Mouse (Mus musculus) macrophage (primary cell): ENCODE measurements around the gene Mcidas. TPM values are rescaled to one million over a fixed set of nuclear protein-coding genes. Genes with fewer than 3 reads are reported as not detected.
"Not testable (repeated sequence)": the region's sequence is repeated elsewhere in the genome, so short reads cannot be mapped to it uniquely, and the experiment has no call there.

Experiments
- H3K27ac ChIP-seq: fragments of 350-480 bp; formaldehyde crosslinking; 2 replicates; pipeline ENCODE4 v1.9.0; 2021
- H3K36me3 ChIP-seq: fragments of 350-480 bp; formaldehyde crosslinking; 2 replicates; pipeline ENCODE4 v1.9.0; 2021; ENCODE audit errors: inconsistent target
- H3K4me3 ChIP-seq: fragments of 350-480 bp; formaldehyde crosslinking; 2 replicates; pipeline ENCODE4 v1.9.0; 2021; ENCODE audit errors: inconsistent target
- H3K79me2 ChIP-seq: fragments of 350-480 bp; formaldehyde crosslinking; 2 replicates; pipeline ENCODE4 v1.9.0; 2021; ENCODE audit errors: inconsistent target
- WGBS: methylation state at CpG from one replicate; pipeline ENCODE4 v1.1.7; 2026; ENCODE audit warnings: inconsistent platforms; ENCODE audit not compliant: missing documents; 5-methylcytosine and 5-hydroxymethylcytosine counted together
- polyA plus RNA-seq: library from polyadenylated mRNA; stranded (reverse); fragments of 250-400 nt; gene quantifications from 3 replicates; pipeline ENCODE4 v1.2.4, GENCODE M21; 2018; ENCODE audit warnings: inconsistent platforms

Gene Mcidas
- polyA plus RNA-seq, 1 experiment from 2014 or later = not detected

DNA sequence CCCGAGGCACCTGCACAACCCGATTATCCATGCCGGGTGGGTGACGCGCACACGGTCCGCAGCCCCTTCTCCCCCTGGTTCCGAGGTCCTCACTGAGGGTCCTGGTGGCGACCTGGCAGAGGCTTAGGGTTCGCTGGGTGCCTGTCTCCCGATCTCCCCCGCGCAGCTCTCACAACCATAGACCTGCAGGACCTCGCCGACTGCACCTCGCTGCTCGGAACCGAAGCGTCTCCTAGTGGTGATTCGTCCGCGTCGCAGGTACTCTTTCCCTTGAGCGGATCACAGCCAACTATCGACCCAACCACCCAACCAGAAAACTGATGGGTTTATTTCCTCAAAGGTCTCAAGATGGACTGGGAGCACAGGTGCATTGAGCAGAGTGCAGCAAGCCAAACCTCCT is 546 bp downstream of the Mcidas start:
- Histone ChIP-seq H3K79me2 (no peaks in the 10 kb centered on the region), H3K27ac (no peak overlapping the region), H3K36me3 (no peaks in the 10 kb centered on the region), H3K4me3 (no peak overlapping the region)
- WGBS = 3% methylated on average over 15 of the region's 25 CpGs

DNA sequence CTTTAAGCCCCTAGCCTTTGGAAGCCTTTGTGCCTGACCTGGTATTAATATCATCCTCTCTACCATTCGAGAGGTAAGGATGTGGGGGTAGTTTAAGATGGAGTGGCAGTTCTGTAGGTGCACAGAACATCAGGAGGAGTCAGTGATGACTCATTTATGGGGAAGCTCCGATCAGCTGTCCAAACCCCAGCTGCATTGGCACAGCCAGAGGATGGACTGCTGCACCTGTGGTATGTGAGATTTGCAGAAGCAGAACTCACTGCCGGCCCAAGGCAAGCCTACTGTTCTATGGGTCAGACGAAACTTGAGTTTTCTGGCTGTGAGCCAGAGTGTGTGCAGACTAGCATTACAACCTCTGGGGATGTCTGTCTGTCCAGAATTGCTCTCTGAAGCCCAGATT is 2.8 kb downstream of the Mcidas start:
- H3K4me3 ChIP-seq = no peak overlapping the region
- H3K36me3 ChIP-seq = no peaks in the 10 kb centered on the region
- no peak overlapping the region for H3K27ac ChIP-seq
- WGBS = 37% methylated on average over 4 of the region's 4 CpGs
- H3K79me2 ChIP-seq = no peaks in the 10 kb centered on the region

DNA sequence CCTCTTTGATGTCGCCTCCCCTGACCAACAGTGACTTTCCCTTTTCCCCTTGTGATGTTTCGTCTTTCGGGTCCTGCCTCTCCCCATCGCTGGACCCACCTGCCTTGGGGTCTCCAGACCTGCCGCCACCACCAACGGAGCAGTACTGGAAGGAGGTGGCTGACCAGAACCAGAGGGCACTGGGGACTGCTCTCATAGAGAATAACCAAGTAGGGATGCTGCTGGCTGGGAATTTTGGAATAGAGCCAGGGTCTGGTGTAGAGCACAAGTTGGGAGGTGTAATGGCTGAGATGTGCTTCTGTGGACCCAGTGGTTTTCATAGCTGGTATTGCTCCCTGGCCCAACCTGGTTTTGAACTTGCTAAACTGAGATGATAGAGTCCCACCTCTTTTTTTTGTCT is 3.7 kb downstream of the Mcidas start:
- Histone ChIP-seq H3K36me3 (no peaks in the 10 kb centered on the region), H3K79me2 (no peaks in the 10 kb centered on the region), H3K4me3 (no peak overlapping the region), H3K27ac (no peak overlapping the region)
- WGBS = 75% methylated on average over 6 of the region's 6 CpGs

DNA sequence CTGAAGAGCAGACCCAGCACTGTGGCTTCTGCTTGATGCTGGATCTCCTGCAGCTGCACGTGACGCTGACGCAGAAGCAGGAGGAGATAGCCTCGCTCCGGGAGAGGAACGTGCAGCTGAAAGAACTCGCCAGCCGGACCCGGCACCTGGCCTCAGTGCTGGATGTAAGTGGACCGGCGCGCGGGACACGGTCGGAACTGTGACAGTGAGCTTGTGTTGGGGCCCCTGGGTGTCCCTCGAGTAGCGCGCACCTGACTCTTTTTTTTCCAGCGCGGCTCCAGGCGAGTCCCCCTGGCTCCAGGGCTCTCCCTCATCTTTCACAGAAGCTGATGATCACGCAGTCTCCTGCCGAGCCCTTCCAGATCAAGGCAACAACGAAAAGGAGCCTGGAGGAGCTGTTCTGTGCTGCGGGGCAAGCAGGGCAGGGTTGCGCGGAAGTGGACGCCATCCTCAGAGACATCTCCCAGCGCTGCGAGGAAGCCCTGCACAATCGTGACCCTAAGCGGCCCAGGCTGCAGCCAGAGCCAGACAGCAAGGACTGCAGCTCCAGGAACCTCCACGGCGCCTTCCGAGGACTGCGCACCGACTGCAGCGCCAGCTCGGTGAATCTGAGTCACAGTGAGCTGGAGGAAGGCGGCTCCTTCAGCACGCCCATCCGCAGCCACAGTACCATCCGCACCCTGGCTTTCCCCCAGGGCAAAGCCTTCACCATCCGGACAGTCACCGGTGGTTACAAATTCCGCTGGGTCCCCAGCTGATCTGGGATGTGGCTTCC is 5.0 kb downstream of the Mcidas start:
- Histone ChIP-seq H3K27ac (no peak overlapping the region), H3K4me3 (peak overlapping the region; percentile 18; the same call in 1 of the 2 replicates), H3K79me2 (no peaks in the 10 kb centered on the region), H3K36me3 (no peaks in the 10 kb centered on the region)
- WGBS = 1% methylated on average over 46 of the region's 46 CpGs

DNA sequence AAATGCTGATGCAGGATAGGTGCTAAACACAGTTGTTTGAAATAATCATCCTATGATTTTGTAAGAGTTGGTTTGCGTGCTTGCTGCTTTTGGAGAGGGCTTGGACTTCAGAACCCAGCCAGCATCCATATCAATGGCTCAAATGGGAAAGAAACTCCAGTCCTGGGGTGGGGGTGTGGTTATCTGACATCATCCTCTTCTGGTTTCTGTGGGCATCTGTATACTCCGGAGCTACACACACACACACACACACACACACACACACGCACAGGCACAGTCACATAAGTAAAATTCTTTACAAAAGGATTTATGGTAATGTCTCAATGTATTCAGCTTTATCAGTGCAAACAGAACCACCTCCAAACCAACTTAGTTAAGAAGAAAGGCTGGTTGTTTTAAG is 6.4 kb downstream of the Mcidas start:
- H3K36me3 ChIP-seq = no peaks in the 10 kb centered on the region
- H3K4me3 ChIP-seq = no peak overlapping the region
- H3K79me2 ChIP-seq = no peaks in the 10 kb centered on the region
- no peak overlapping the region for H3K27ac ChIP-seq
- 63% methylated on average over 3 of the region's 3 CpGs for WGBS

DNA sequence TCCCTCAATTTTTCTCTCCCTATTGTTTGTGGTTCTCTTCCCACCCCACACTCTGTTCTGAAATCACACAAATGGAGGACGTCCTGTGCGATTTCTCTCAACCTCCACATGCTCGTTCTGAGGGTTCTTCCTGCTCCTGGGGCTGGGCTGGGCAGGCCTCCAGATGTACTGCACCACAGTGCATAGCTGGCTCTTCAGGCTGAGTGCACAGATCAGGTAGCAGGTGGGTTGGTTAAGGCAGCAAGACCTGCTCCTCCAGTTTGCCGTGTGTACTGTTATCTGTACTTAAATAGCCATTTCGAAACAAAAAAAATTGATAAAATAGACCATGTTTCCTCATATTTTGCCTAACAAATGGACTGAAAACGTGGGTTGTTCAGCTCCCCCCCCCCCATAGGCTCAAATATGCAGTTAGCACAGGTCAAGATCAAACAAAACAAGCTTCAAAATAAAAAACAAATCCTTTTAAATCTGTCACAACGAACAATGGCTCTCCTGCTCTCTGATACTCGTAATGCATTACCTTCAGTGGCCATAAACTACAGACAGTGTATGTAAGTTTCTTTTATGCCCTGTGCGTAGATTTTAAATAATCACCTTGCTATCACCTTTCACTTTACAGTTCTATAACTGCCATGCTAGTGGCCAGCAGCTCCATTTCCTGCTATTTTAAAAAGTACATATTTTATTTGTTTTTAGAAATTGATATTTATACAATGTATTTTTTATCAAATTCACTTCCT is 7.1 kb downstream of the Mcidas start:
- Histone ChIP-seq H3K79me2 (no peaks in the 10 kb centered on the region), H3K27ac (no peak overlapping the region), H3K4me3 (no peak overlapping the region), H3K36me3 (no peaks in the 10 kb centered on the region)
- WGBS = 54% methylated on average over 9 of the region's 9 CpGs

DNA sequence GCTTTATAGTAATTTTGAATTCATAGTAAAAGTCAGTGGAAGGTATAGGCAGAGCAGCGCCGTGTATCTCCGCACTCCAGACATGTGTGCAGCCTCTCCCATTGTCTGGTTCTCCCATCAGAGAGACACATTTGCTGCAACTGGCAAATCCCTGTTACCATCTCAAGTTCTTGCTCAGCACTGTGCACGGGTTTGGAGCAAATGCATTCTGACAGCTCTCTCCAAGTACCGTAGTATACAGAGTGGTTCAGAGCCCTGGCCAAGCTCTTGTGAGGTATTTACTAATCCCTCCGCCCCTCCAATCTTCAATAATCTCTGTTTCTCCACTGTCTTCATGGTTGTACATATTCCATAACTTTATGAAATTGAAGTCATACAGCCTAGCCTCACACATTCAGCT is 19.0 kb downstream of the Mcidas start:
- Histone ChIP-seq H3K27ac (peak overlapping the region; percentile 45; the same call in 1 of the 2 replicates), H3K79me2 (no peaks in the 10 kb centered on the region), H3K4me3 (peak overlapping the region; percentile 58), H3K36me3 (no peaks in the 10 kb centered on the region)
- WGBS = 89% methylated on average over 6 of the region's 6 CpGs

DNA sequence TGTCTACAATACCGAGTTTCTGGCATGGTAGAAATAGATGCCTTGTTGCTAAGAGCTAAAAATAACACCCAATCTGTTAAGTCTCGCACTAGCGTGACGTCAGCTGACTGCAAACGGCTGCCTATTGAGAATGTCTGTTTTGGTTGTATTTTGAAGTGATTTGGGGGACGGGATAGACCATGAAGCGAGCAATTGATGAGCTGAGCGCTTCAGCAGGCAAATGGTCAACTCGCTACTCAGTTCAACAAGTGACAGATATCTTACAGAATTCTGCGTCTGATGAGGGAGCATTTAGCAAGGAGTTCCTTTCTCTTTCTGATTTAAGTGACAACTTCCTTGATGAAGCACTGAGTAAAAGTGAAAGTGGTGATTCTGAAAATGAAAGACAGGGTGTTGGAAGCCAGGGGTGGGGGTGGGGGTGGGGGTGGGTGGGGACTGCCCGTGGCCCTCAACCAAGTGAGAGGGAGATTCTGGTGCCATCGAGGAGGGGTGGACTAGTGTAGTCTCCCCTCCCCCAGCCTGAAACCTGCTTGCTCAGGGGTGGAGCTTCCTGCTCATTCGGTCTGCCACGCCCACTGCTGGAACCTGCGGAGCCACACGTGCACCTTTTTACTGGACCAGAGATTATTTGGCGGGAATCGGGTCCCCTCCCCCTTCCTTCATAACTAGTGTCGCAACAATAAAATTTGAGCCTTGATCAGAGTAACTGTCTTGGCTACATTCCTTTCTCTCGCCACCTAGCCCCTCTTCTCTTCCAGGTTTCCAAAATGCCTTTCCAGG is 19.7 kb downstream of the Mcidas start:
- WGBS = 4% methylated on average over 14 of the region's 20 CpGs
- not testable (repeated sequence) for H3K79me2 ChIP-seq, H3K36me3 ChIP-seq
- peak overlapping the region; percentile 58 for H3K4me3 ChIP-seq
- H3K27ac ChIP-seq = peak overlapping the region; percentile 45

DNA sequence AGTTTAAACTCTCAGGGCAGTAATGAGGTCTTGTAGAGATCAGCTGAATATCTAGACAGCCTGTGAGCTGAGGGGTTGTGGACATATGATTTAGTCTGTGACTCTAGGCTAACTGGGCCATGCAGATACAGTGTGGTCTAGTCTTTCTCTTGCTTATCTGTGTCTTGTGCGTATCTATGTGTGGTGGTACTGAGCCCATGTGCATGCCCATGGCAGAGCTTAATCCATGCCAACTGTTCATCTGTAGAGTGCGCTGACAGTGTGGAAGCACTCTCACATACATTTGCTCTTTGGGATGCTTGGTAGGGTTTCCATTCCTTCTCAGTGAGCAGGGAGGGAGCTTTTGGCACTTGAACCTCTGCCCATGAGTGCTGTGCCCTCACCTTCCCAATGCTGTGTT is 27.9 kb downstream of the Mcidas start:
- H3K4me3 ChIP-seq = no peak overlapping the region
- H3K36me3 ChIP-seq = no peaks in the 10 kb centered on the region
- no peaks in the 10 kb centered on the region for H3K79me2 ChIP-seq
- WGBS = 92% methylated on average over 2 of the region's 2 CpGs
- H3K27ac ChIP-seq = no peak overlapping the region

DNA sequence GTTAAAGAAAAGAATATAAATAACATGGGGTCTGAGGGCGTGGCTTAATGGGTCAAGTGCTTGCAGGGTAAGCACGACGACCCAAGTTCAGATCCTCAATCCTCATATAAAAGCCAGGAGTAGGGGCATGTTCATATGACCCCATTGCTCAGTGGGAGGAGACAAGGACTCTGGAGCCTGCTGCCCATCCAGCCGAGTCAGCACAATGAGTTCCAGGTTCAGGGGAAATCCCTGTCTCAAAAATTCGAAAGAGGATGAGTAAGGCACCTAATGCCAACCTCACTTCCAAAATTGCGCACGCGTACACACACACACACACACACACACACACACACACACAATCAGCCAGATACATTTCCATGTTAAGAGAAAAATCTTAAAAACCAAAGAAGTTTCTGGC is 28.8 kb downstream of the Mcidas start:
- H3K4me3 ChIP-seq = no peak overlapping the region
- H3K27ac ChIP-seq = no peak overlapping the region
- 79% methylated on average over 7 of the region's 8 CpGs for WGBS

DNA sequence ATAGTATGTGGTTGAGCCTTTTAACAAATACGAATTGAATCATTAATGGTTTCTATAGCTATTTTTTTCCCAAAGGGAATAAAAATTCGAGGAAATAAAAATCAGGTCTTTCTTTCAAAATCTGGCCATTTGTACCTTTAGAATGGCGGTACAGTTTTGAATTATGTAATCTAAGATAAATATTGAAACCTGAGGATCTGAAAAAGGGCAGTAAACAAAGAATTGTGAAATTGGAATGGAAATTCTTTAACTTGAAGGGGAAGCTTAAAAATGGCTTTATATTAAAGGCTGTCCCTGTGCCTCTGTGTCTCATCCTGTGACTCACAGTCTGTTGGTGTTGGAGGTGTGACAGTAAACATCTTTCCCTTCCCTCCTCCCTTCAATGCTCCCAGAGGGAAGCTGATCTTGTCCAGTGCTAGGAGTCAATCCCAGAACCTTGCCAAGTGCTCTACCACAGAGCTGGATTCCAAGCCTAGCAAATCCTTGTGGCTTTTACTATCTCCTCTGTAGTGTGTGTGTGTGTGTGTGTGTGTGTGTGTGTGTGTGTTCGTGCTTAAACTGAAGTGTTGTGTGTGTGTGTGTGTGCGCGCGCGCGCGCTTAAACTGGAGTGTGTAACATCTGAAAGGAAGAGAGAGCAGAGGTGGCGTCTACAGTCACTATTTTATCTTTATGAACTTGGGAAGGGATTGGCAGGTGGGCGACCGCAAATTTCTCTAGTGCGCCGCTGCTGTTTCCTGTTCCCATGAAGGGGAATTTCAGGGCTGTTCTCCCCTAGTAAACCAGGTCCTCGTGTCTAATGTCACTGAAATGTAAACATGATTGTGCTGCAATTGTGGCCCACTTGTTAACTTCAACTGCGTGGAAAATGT is 29.9 kb downstream of the Mcidas start:
- Histone ChIP-seq H3K36me3 (no peaks in the 10 kb centered on the region), H3K4me3 (no peak overlapping the region), H3K79me2 (no peaks in the 10 kb centered on the region), H3K27ac (no peak overlapping the region)
- 43% methylated on average over 16 of the region's 17 CpGs for WGBS

More for the DNA sequence above, 28.8 kb downstream of the Mcidas start:
- Histone ChIP-seq H3K79me2 (no peaks in the 10 kb centered on the region), H3K36me3 (no peaks in the 10 kb centered on the region)

DNA sequence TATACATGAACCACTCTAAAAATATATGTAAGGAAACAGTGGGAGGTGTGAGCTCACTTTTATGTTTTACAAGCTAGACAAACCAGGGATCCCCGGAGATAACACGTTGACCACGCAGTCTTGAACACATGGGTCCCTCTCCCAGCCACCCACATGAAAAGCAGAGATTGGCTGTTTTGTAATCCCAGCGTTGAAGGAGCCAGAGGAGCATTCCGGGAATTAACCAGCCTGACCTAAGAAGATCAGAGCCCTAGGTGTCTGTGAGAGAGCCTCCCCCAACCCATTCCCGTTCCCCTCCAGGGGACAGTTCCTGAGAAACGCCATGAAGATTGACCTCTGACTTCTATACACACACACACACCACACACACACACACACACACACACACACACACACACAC is 37.7 kb downstream of the Mcidas start:
- H3K4me3 ChIP-seq = no peak overlapping the region
- 3% methylated on average over 7 of the region's 7 CpGs for WGBS
- H3K27ac ChIP-seq = no peak overlapping the region
- no peaks in the 10 kb centered on the region for H3K36me3 ChIP-seq
- H3K79me2 ChIP-seq = no peaks in the 10 kb centered on the region

DNA sequence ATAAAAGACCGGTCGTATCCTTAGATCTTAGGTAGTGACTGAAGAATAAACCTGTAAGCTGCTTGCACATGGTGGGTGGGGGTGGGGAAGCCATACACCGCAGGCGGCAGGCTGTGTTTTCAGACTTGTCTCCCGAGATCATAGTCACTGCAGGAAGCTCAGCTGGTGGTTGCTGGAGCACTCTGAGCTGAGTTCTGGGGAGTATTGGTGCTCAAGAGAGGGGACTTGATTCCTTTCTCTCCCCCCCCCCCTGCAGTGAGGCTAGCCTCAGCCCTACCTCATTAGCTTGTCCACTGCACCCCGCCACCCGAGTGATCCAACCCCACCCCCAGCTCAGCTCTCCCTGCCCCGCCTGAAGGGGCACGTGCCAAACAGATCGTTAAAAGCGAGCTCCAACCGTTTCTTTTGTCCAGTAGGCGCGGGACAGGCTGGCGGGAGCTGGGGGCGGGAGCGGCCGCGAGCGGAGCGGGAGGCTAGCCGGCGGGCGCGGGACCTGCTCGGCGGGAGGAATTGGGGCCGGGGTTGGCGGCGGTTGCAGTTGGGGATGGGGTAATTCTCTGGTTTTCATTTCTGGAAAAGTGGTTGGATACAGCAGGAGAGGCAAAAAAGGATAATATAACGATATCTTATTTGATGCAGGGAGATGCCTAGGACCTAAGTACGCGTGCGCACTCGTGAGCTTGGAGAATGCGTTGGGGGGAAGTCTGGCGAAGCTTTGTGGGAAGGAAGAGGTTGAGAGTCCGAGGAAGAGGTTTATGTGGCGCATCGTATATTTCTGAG is 38.3 kb downstream of the Mcidas start:
- 1% methylated on average over 40 of the region's 40 CpGs for WGBS
- Histone ChIP-seq H3K36me3 (no peaks in the 10 kb centered on the region), H3K27ac (no peak overlapping the region), H3K4me3 (no peak overlapping the region), H3K79me2 (no peaks in the 10 kb centered on the region)
